In the genomic region with DNA sequence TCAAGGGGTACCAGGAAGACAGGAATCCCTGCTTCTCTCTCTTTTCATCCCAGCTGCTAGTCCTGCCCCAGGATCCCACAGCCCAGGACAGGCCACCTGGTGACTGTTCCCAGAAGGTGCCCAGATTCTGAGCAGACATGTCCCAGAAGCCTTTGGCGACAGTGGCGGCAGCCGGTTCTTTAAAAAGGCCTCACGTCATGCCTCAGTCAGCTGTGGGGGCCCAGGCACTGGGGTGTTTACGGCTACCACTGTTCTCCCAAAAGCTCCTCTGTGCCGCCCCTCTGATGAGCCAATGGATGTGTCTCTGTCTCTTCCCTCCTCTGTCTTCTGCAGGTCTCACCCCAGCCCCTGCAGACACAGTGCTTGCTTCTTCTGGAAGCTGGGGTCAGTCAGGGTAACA, we compare ENCODE assay signal across 10 mouse cellular contexts. TPM values are rescaled to one million over a fixed set of nuclear protein-coding genes. Genes with fewer than 3 reads are reported as not detected.
DNase-seq lines count a peak whose midpoint lies in the region; ATAC-seq lines count a peak whose summit lies in the region.
"Had no signal": no experiment of that assay in that cellular context is flagged by ENCODE, and none has a peak within 500 bp of the region (broad histone marks: within the 10 kb centered on the region; RNA-seq: fewer than 3 reads in every experiment).

No protein-coding gene starts in this region.

- no peaks in the 10 kb centered on the region for H3K36me3 ChIP-seq in lung, embryonic 16.5 days (ENCODE audit: control insufficient read depth, insufficient read depth, low read length)
- H3K36me3 ChIP-seq in forebrain, embryonic 16.5 days (ENCODE audit: control insufficient read depth, insufficient read depth): no peaks in the 10 kb centered on the region
- H3K36me3 ChIP-seq in kidney, embryonic 15.5 days: 0 out of 2 replicates have a peak, but pooled peaks cover under 1% of the 10 kb centered on the region
- H3K36me3 ChIP-seq in stomach, embryonic 14.5 days (ENCODE audit: control insufficient read depth, insufficient read depth, low read length): no peaks in the 10 kb centered on the region

- H3K9ac ChIP-seq in lung, embryonic 16.5 days (ENCODE audit: low read length): peak overlapping the region; percentile 43; the same call in 1 of the 2 replicates
- H3K9ac ChIP-seq in forebrain, embryonic 16.5 days (replicated peaks; ENCODE audit: low read depth, low read length): no peak overlapping the region
- no peak overlapping the region for H3K9ac ChIP-seq in kidney, embryonic 15.5 days
- no peak overlapping the region for H3K9ac ChIP-seq in stomach, embryonic 14.5 days (replicated peaks; ENCODE audit: low read depth, low read length)
- H3K9ac ChIP-seq: liver, embryonic 14.5 days had no signal

- peak overlapping the region; percentile 42 for H3K4me2 ChIP-seq in lung, embryonic 16.5 days (ENCODE audit: low read depth, low read length)
- no peak overlapping the region for H3K4me2 ChIP-seq in forebrain, embryonic 16.5 days (ENCODE audit: low read length)
- peak overlapping the region; percentile 55; the same call in 1 of the 2 replicates for H3K4me2 ChIP-seq in kidney, embryonic 15.5 days
- H3K4me2 ChIP-seq in stomach, embryonic 14.5 days (replicated peaks; ENCODE audit: low read depth, low read length): no peak overlapping the region; the same call in 1 of the 2 replicates

- no peak for DNase-seq in lung, postnatal 36 days
- no peak for DNase-seq in frontal cortex, postnatal 10 days (ENCODE audit: low spot score in 2 of 2)
- no peak for DNase-seq in thymus, adult 18-20 months
- no peak for DNase-seq in frontal cortex, postnatal 25 days (ENCODE audit: low spot score in 2 of 2)

- H3K4me3 ChIP-seq in lung, embryonic 16.5 days (ENCODE audit: low read length): no peak overlapping the region
- H3K4me3 ChIP-seq in forebrain, embryonic 16.5 days (replicated peaks; ENCODE audit: low read length): no peak overlapping the region
- no peak overlapping the region for H3K4me3 ChIP-seq in kidney, embryonic 15.5 days (replicated peaks)
- H3K4me3 ChIP-seq in stomach, embryonic 14.5 days (ENCODE audit: low read depth, low read length): no peak overlapping the region

- no peaks in the 10 kb centered on the region for H3K27me3 ChIP-seq in lung, embryonic 16.5 days (ENCODE audit: control insufficient read depth, insufficient read depth, low read depth, low read length)
- H3K27me3 ChIP-seq in forebrain, embryonic 16.5 days (replicated peaks; ENCODE audit: control insufficient read depth, insufficient read depth, low read length): no peaks in the 10 kb centered on the region
- H3K27me3 ChIP-seq in kidney, embryonic 15.5 days: peaks cover 4% of the 10 kb centered on the region; the same call in 1 of the 2 replicates
- no peaks in the 10 kb centered on the region; the same call in 1 of the 2 replicates for H3K27me3 ChIP-seq in stomach, embryonic 14.5 days (ENCODE audit: control insufficient read depth, insufficient read depth, low read length)
- H3K27me3 ChIP-seq: Patski had no signal

- H3K9me3 ChIP-seq in lung, embryonic 16.5 days (ENCODE audit: control insufficient read depth, low read length): no peaks in the 10 kb centered on the region
- no peaks in the 10 kb centered on the region for H3K9me3 ChIP-seq in forebrain, embryonic 16.5 days (ENCODE audit: control insufficient read depth, low read length)
- H3K9me3 ChIP-seq in kidney, embryonic 15.5 days (replicated peaks): no peaks in the 10 kb centered on the region
- no peaks in the 10 kb centered on the region for H3K9me3 ChIP-seq in stomach, embryonic 14.5 days (ENCODE audit: control insufficient read depth, low read depth, low read length)

- WGBS in lung, embryonic 16.5 days: 52% methylated on average over 6 of the region's 6 CpGs
- WGBS in forebrain, embryonic 16.5 days: 33% methylated on average over 6 of the region's 6 CpGs
- 57% methylated on average over 6 of the region's 6 CpGs for WGBS in kidney, embryonic 15.5 days
- 47% methylated on average over 6 of the region's 6 CpGs for WGBS in stomach, embryonic 14.5 days

- no peak for ATAC-seq in lung, embryonic 16.5 days (ENCODE audit: low read depth)
- ATAC-seq in forebrain, embryonic 16.5 days: no peak
- ATAC-seq in kidney, embryonic 15.5 days (replicated peaks; ENCODE audit: low FRiP score): no peak
- ATAC-seq in stomach, embryonic 14.5 days (ENCODE audit: insufficient number of reproducible peaks, insufficient read depth, low FRiP score, low read depth): no peak
- ATAC-seq: Patski had no signal

- H3K4me1 ChIP-seq in lung, embryonic 16.5 days (replicated peaks; ENCODE audit: control insufficient read depth, insufficient read depth, low read length): peaks cover 83% of the 10 kb centered on the region
- H3K4me1 ChIP-seq in forebrain, embryonic 16.5 days (replicated peaks; ENCODE audit: control insufficient read depth, insufficient read depth, low read length): peaks cover 52% of the 10 kb centered on the region
- peaks cover 89% of the 10 kb centered on the region for H3K4me1 ChIP-seq in kidney, embryonic 15.5 days
- peaks cover 54% of the 10 kb centered on the region for H3K4me1 ChIP-seq in stomach, embryonic 14.5 days (ENCODE audit: control insufficient read depth, insufficient read depth, low read length)

- H3K27ac ChIP-seq in lung, embryonic 16.5 days (ENCODE audit: low read length): peak overlapping the region; percentile 94
- peak overlapping the region; percentile 89 for H3K27ac ChIP-seq in forebrain, embryonic 16.5 days (ENCODE audit: low read length)
- peak overlapping the region; percentile 92 for H3K27ac ChIP-seq in kidney, embryonic 15.5 days
- peak overlapping the region; percentile 90 for H3K27ac ChIP-seq in stomach, embryonic 14.5 days (ENCODE audit: low read length)
- H3K27ac ChIP-seq: liver, embryonic 14.5 days had no signal

RNA-seq across cellular contexts. Expression of a gene that starts 19.8 kb away (rescaled TPM):
- polyA plus RNA-seq in lung, embryonic 16.5 days (2015; fragmentation: Nextera tagmentation; extraction: Ambion mirVana): 32.2 and 35.3 TPM in 2 replicates
- 2.7 and 3.0 TPM in 2 replicates for polyA plus RNA-seq in forebrain, embryonic 16.5 days (2015; fragmentation: Nextera tagmentation; extraction: Ambion mirVana)
- 18.5 and 18.9 TPM in 2 replicates for polyA plus RNA-seq in kidney, embryonic 15.5 days (2015; fragmentation: Nextera tagmentation; extraction: Ambion mirVana)
- 7.9 and 9.9 TPM in 2 replicates for polyA plus RNA-seq in stomach, embryonic 14.5 days (2014; fragmentation: Nextera tagmentation; extraction: Ambion mirVana)

Comparison
In these comparisons a context has a peak if more than half of its experiments do, and no peak if none do; other contexts are left out.
1. H3K4me2 ChIP-seq: peak in lung, embryonic 16.5 days (single experiment) and kidney, embryonic 15.5 days (single experiment); none in forebrain, embryonic 16.5 days (single experiment) and stomach, embryonic 14.5 days (single experiment).
2. Peak in every context shown above with its lines, with median percentiles within 50 percentile points of each other: H3K27ac ChIP-seq.